Mouse (Mus musculus): ENCODE results near the gene Gm20388. TPM values are rescaled to one million over a fixed set of nuclear protein-coding genes. Genes with fewer than 3 reads are reported as not detected.
"Not testable (repeated sequence)": the region's sequence is repeated elsewhere in the genome, so short reads cannot be mapped to it uniquely, and the experiment has no call there.

The Gm20388 gene
- polyA plus RNA-seq, 2 experiments, result 8.5 TPM; not detected in 1

DNA sequence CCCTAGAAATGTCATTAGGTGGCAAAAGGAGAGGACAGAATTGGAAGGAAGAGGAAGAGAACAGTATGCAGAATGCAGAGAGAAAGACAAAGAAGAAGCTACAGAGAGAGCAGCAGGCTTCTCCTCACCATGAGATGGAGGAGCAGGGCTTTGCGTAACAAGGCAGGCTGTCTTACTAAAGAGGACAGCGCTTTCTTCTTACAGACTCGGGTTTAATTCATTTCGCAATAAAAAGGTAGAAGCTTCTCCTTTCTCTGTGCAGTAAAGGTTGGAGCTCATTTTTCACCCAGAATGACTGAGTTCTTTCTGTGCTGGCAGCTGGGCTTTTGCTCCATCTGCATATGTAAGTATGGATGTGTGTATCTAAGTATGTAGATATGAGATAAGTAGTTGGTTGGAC, 3369.2 kb downstream of the Gm20388 start:
- no peaks in the 10 kb centered on the region for H3K4me1 ChIP-seq (replicated peaks; ENCODE audit: control insufficient read depth in 2 of 2, insufficient read depth in 2 of 2, low read length in 1 of 2)
- TF ChIP-seq CTCF (IDR thresholded peaks at IDR 0.05; ENCODE audit: low read depth) (no peak), EP300 (IDR thresholded peaks at IDR 0.05; ENCODE audit: low read depth) (no peak)
- no peak overlapping the region for H3K4me2 ChIP-seq (ENCODE audit: low read depth)
- no peak for ATAC-seq (ENCODE audit: insufficient read depth)
- DNase-seq (ENCODE audit: low read depth in 3 of 3, low spot score in 3 of 3), result no peak
- no peak overlapping the region for H3K4me3 ChIP-seq (ENCODE audit: insufficient read depth in 1 of 2, low read depth in 2 of 2, low read length in 2 of 2)
- no peaks in the 10 kb centered on the region for H3K27me3 ChIP-seq (ENCODE audit: control insufficient read depth, insufficient read depth, low read length)
- H3K9me3 ChIP-seq (ENCODE audit: control insufficient read depth, low read length), result no peaks in the 10 kb centered on the region
- no peak overlapping the region for H3K27ac ChIP-seq
- WGBS (ENCODE audit: insufficient replicate concordance), result 76% methylated on average over 4 of the region's 4 CpGs
- no peak overlapping the region for H3K9ac ChIP-seq (replicated peaks)
- H3K36me3 ChIP-seq (replicated peaks; ENCODE audit: control insufficient read depth, insufficient read depth, low read depth), result peaks cover 2% of the 10 kb centered on the region

DNA sequence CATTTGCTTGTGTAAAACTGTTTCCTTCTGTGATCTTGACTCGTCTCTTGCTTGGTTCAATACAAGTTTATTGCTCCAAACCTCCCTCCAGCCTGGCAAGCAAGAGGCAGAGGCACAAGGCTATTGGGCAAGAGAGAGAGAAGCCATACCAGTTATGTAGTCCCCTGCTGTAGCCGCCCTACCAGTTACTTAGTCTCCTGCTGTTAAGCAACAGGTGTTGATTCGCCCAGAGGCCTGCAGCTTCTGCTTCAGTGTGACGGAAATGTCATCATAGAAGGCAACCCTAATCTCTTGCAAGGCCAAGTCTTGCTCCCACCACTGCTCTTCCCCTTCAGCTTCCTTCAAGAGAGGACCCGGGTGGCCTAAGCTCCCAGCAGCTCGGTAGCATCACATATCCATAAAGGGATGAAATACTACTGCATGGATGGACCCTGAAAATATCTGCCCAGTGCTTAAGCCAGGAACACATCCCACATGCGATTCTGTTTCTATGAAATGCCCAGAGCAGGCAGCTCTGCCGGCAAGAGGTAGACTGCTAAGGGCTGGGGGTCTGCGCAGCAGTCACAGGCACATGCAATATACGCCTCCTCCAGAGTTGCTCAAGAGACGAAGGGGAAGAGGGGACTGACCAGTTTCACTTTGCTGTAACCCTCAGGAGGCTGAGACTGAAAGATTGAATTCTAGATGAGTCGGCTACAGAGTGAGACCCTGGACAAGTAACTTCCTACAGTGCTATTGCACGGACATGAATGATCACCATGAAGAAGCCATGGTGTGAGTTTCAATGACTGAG, 3369.9 kb downstream of the Gm20388 start:
- no peak overlapping the region for H3K4me2 ChIP-seq (ENCODE audit: low read depth)
- no peak for ATAC-seq (ENCODE audit: insufficient read depth)
- 75% methylated on average over 13 of the region's 13 CpGs for WGBS (ENCODE audit: insufficient replicate concordance)

DNA sequence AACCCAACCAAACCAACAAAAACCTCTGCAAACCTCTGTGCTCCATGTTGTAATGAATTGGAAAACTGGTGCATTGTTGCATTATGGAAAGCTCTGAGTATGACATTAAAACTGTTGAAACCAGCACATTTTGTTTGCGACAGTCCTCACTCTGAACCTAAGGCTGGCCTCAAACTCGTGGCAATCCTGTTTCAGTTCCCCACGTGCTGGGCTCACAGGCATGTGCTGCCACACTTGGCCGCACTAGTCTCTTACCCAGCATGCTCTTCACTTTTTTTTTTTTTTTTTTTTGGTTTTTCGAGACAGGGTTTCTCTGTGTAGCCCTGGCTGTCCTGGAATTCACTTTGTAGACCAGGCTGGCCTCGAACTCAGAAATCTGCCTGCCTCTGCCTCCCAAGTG, 3372.4 kb downstream of the Gm20388 start:
- not testable (repeated sequence) for H3K27ac ChIP-seq; H3K27me3 ChIP-seq (ENCODE audit: control insufficient read depth, insufficient read depth, low read length); DNase-seq (ENCODE audit: low read depth in 3 of 3, low spot score in 3 of 3); H3K36me3 ChIP-seq (replicated peaks; ENCODE audit: control insufficient read depth, insufficient read depth, low read depth); H3K4me3 ChIP-seq (ENCODE audit: insufficient read depth in 1 of 2, low read depth in 2 of 2, low read length in 2 of 2); H3K4me2 ChIP-seq (ENCODE audit: low read depth); H3K9ac ChIP-seq (replicated peaks); H3K9me3 ChIP-seq (ENCODE audit: control insufficient read depth, low read length); ATAC-seq (ENCODE audit: insufficient read depth); H3K4me1 ChIP-seq (replicated peaks; ENCODE audit: control insufficient read depth in 2 of 2, insufficient read depth in 2 of 2, low read length in 1 of 2)
- WGBS (ENCODE audit: insufficient replicate concordance), result 80% methylated on average over 5 of the region's 6 CpGs

More for the DNA sequence above, 3369.9 kb downstream of the Gm20388 start:
- Histone ChIP-seq H3K9ac (replicated peaks) (no peak overlapping the region), H3K27ac (no peak overlapping the region), H3K4me1 (replicated peaks; ENCODE audit: control insufficient read depth in 2 of 2, insufficient read depth in 2 of 2, low read length in 1 of 2) (no peaks in the 10 kb centered on the region), H3K36me3 (replicated peaks; ENCODE audit: control insufficient read depth, insufficient read depth, low read depth) (peaks cover 2% of the 10 kb centered on the region), H3K4me3 (ENCODE audit: insufficient read depth in 1 of 2, low read depth in 2 of 2, low read length in 2 of 2) (no peak overlapping the region), H3K27me3 (ENCODE audit: control insufficient read depth, insufficient read depth, low read length) (no peaks in the 10 kb centered on the region), H3K9me3 (ENCODE audit: control insufficient read depth, low read length) (no peaks in the 10 kb centered on the region)
- no peak for TF ChIP-seq CTCF (IDR thresholded peaks at IDR 0.05; ENCODE audit: low read depth)
- no peak for TF ChIP-seq EP300 (IDR thresholded peaks at IDR 0.05; ENCODE audit: low read depth)
- peak in 2 of 3 experiments; percentile 6 to 7 for DNase-seq (ENCODE audit: low read depth in 3 of 3, low spot score in 3 of 3)

DNA sequence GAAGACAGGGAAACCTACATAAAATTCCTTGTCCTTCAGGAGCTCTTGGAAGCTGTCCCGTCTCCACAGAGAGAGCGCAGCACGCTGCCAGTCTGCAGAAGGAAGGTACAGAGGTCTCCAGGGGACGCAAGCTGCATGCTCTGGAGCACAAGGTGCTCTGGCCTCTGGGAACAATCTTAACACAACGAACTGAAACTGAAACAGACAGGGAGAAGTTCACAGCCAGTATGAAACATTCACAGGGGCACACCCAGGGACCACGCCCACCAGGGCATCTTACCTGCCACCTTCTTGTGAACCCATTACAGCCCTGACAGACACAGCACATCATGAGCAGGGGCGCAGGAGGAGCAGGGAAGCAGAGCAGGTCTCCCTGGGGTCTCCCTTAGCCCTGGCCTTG, 3373.3 kb downstream of the Gm20388 start:
- H3K27me3 ChIP-seq (ENCODE audit: control insufficient read depth, insufficient read depth, low read length), result no peaks in the 10 kb centered on the region
- H3K27ac ChIP-seq, result no peak overlapping the region
- H3K4me2 ChIP-seq (ENCODE audit: low read depth), result no peak overlapping the region
- TF ChIP-seq EP300 (IDR thresholded peaks at IDR 0.05; ENCODE audit: low read depth), result no peak
- TF ChIP-seq CTCF (IDR thresholded peaks at IDR 0.05; ENCODE audit: low read depth), result no peak
- 76% methylated on average over 7 of the region's 7 CpGs for WGBS (ENCODE audit: insufficient replicate concordance)
- H3K9me3 ChIP-seq (ENCODE audit: control insufficient read depth, low read length), result no peaks in the 10 kb centered on the region
- H3K4me1 ChIP-seq (replicated peaks; ENCODE audit: control insufficient read depth in 2 of 2, insufficient read depth in 2 of 2, low read length in 1 of 2), result no peaks in the 10 kb centered on the region
- no peak for ATAC-seq (ENCODE audit: insufficient read depth)
- H3K9ac ChIP-seq (replicated peaks), result no peak overlapping the region
- H3K36me3 ChIP-seq (replicated peaks; ENCODE audit: control insufficient read depth, insufficient read depth, low read depth), result peaks cover 2% of the 10 kb centered on the region
- DNase-seq (ENCODE audit: low read depth in 3 of 3, low spot score in 3 of 3), result no peak
- no peak overlapping the region for H3K4me3 ChIP-seq (ENCODE audit: insufficient read depth in 1 of 2, low read depth in 2 of 2, low read length in 2 of 2)

DNA sequence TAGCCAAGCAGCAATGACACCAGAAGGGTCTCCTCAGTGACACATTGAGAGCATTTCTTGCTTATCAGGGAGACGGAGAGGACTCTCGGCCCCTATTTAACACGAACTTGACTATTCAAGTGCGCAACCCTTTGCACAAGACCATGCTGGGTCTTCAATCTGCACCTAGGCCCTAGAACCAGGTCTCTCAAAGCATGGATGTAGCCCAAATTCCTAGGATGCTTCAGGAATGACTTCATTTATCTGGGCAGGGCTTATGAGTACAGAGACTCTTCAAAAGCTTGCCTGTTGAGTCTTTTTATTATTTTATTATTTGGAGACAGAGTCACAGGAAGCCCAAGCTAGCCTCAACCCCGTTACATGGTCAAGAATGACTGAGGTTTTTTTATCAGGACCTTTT, 3373.9 kb downstream of the Gm20388 start:
- Histone ChIP-seq H3K4me1 (replicated peaks; ENCODE audit: control insufficient read depth in 2 of 2, insufficient read depth in 2 of 2, low read length in 1 of 2) (no peaks in the 10 kb centered on the region), H3K9ac (replicated peaks) (no peak overlapping the region), H3K36me3 (replicated peaks; ENCODE audit: control insufficient read depth, insufficient read depth, low read depth) (peaks cover 2% of the 10 kb centered on the region), H3K4me3 (ENCODE audit: insufficient read depth in 1 of 2, low read depth in 2 of 2, low read length in 2 of 2) (no peak overlapping the region), H3K27me3 (ENCODE audit: control insufficient read depth, insufficient read depth, low read length) (no peaks in the 10 kb centered on the region), H3K4me2 (ENCODE audit: low read depth) (no peak overlapping the region), H3K9me3 (ENCODE audit: control insufficient read depth, low read length) (no peaks in the 10 kb centered on the region), H3K27ac (no peak overlapping the region)
- ATAC-seq (ENCODE audit: insufficient read depth) (no peak), DNase-seq (ENCODE audit: low read depth in 3 of 3, low spot score in 3 of 3) (no peak)
- TF ChIP-seq EP300 (IDR thresholded peaks at IDR 0.05; ENCODE audit: low read depth), result no peak
- no peak for TF ChIP-seq CTCF (IDR thresholded peaks at IDR 0.05; ENCODE audit: low read depth)
- 80% methylated on average over 5 of the region's 5 CpGs for WGBS (ENCODE audit: insufficient replicate concordance)

Data from liver, embryonic 14.5 days (tissue).